8 mouse cellular contexts compared by ENCODE assay signal in the genomic region with DNA sequence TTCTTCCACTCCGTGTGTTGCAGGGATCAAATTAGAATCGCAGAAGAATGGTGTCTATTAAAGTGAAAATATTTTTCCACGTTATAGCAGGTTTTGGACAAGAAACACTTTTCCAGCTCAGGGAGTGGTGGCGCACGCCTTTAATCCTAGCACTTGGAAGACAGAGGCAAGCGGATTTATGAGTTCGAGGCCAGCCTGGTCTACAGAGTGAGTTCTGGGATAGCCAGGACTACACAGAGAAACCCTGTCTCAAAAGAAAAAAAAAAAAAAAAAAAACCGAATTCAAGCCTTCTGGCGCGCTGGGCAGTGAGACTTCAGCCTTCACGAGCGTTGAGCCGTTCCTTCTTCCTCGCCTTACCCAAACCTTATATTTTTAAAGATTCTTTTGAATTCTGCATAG. TPM values are rescaled to one million over a fixed set of nuclear protein-coding genes. Genes with fewer than 3 reads are reported as not detected.
DNase-seq lines count a peak whose midpoint lies in the region; ATAC-seq and TF ChIP-seq lines count a peak whose summit lies in the region.

No protein-coding gene starts in this region.

- H3K4me3 ChIP-seq in heart, embryonic 10.5 days = peak overlapping the region; percentile 81
- H3K4me3 ChIP-seq in hindbrain, embryonic 15.5 days = peak overlapping the region; percentile 48
- peak overlapping the region; percentile 34 for H3K4me3 ChIP-seq in midbrain, embryonic 15.5 days

- H3K36me3 ChIP-seq in heart, embryonic 10.5 days = no peaks in the 10 kb centered on the region
- H3K36me3 ChIP-seq in hindbrain, embryonic 15.5 days = no peaks in the 10 kb centered on the region
- no peaks in the 10 kb centered on the region for H3K36me3 ChIP-seq in midbrain, embryonic 15.5 days (replicated peaks)

- TF ChIP-seq POLR2A in brain, embryonic 14.5 days (IDR thresholded peaks at IDR 0.05; ENCODE audit: borderline replicate concordance, extremely low read depth, insufficient read depth, insufficient read length, poor library complexity, severe bottlenecking) = no peak

- no peak overlapping the region for H3K9ac ChIP-seq in hindbrain, embryonic 15.5 days
- H3K9ac ChIP-seq in midbrain, embryonic 15.5 days = no peak overlapping the region

- no peak for DNase-seq in heart, embryonic 10.5 days (ENCODE audit: low spot score)
- no peak for DNase-seq in heart, postnatal 14 days
- DNase-seq in brain, embryonic 14.5 days (ENCODE audit: low read depth) = peak; percentile 6
- no peak for DNase-seq in urinary bladder, postnatal 10 days (ENCODE audit: low spot score)
- no peak for DNase-seq in kidney, adult 9 months
- no peak for DNase-seq in urinary bladder, adult 18-20 months (ENCODE audit: low spot score in 2 of 2)

- ATAC-seq in hindbrain, embryonic 15.5 days (ENCODE audit: low FRiP score, low read depth) = 0 out of 2 replicates have a peak, but pooled peaks have one; percentile 9
- no peak for ATAC-seq in midbrain, embryonic 15.5 days (replicated peaks)

- H3K4me1 ChIP-seq in heart, embryonic 10.5 days = peaks cover 10% of the 10 kb centered on the region
- peaks cover 9% of the 10 kb centered on the region for H3K4me1 ChIP-seq in hindbrain, embryonic 15.5 days (replicated peaks)
- H3K4me1 ChIP-seq in midbrain, embryonic 15.5 days = peaks cover 7% of the 10 kb centered on the region; the same call in 1 of the 2 replicates

- H3K27me3 ChIP-seq in heart, embryonic 10.5 days (ENCODE audit: insufficient read depth, poor library complexity, severe bottlenecking) = no peaks in the 10 kb centered on the region
- peaks cover 18% of the 10 kb centered on the region for H3K27me3 ChIP-seq in hindbrain, embryonic 15.5 days
- H3K27me3 ChIP-seq in midbrain, embryonic 15.5 days (replicated peaks) = peaks cover 29% of the 10 kb centered on the region

- 10% methylated on average over 14 of the region's 14 CpGs for WGBS in heart, embryonic 10.5 days
- WGBS in hindbrain, embryonic 15.5 days = 17% methylated on average over 14 of the region's 14 CpGs
- WGBS in midbrain, embryonic 15.5 days = 12% methylated on average over 14 of the region's 14 CpGs

- H3K9me3 ChIP-seq in heart, embryonic 10.5 days = no peaks in the 10 kb centered on the region
- no peaks in the 10 kb centered on the region for H3K9me3 ChIP-seq in hindbrain, embryonic 15.5 days
- H3K9me3 ChIP-seq in midbrain, embryonic 15.5 days = no peaks in the 10 kb centered on the region

- H3K4me2 ChIP-seq in hindbrain, embryonic 15.5 days = peak overlapping the region; percentile 75
- H3K4me2 ChIP-seq in midbrain, embryonic 15.5 days = peak overlapping the region; percentile 59

- intact Hi-C loops in heart, postnatal 14 days (cut with DNase I) = no loop called here

- H3K27ac ChIP-seq in heart, embryonic 10.5 days = no peak overlapping the region
- no peak overlapping the region for H3K27ac ChIP-seq in hindbrain, embryonic 15.5 days (replicated peaks)
- no peak overlapping the region for H3K27ac ChIP-seq in midbrain, embryonic 15.5 days

- no peak for TF ChIP-seq CTCF in brain, embryonic 14.5 days (IDR thresholded peaks at IDR 0.05; ENCODE audit: borderline replicate concordance, extremely low read depth, insufficient read depth, insufficient read length)

RNA-seq across cellular contexts. Expression of a gene that starts 17.2 kb away (rescaled TPM):
- polyA plus RNA-seq in heart, embryonic 10.5 days (2016; fragmentation: Nextera tagmentation; extraction: Ambion mirVana) = 40.1 and 43.5 TPM in 2 replicates
- 10 to 100 TPM; 72.0 to 72.9 TPM for total RNA-seq in heart, postnatal 14 days (2021)
- 60.0 and 62.9 TPM in 2 replicates for polyA plus RNA-seq in brain, embryonic 14.5 days (2012; rRNA removed)
- polyA plus RNA-seq in hindbrain, embryonic 15.5 days (2015; fragmentation: Nextera tagmentation; extraction: Ambion mirVana) = 34.2 and 35.7 TPM in 2 replicates
- 39.6 and 44.9 TPM in 2 replicates for polyA plus RNA-seq in midbrain, embryonic 15.5 days (2015; fragmentation: Nextera tagmentation; extraction: Ambion mirVana)

RNA-seq across cellular contexts. Expression of a gene that starts 38.9 kb away (rescaled TPM):
- 20.6 and 21.1 TPM in 2 replicates for polyA plus RNA-seq in heart, embryonic 10.5 days (2016; fragmentation: Nextera tagmentation; extraction: Ambion mirVana)
- under 1 TPM; 0.33 to 0.34 TPM for total RNA-seq in heart, postnatal 14 days (2021)
- polyA plus RNA-seq in brain, embryonic 14.5 days (2012; rRNA removed) = 1.2 and 1.7 TPM in 2 replicates
- 2.0 and 2.5 TPM in 2 replicates for polyA plus RNA-seq in hindbrain, embryonic 15.5 days (2015; fragmentation: Nextera tagmentation; extraction: Ambion mirVana)
- 1.0 and 2.1 TPM in 2 replicates for polyA plus RNA-seq in midbrain, embryonic 15.5 days (2015; fragmentation: Nextera tagmentation; extraction: Ambion mirVana)

RNA-seq across cellular contexts. Expression of a gene that starts 51.2 kb away (rescaled TPM):
- polyA plus RNA-seq in heart, embryonic 10.5 days (2016; fragmentation: Nextera tagmentation; extraction: Ambion mirVana) = 874 and 1,125 TPM in 2 replicates
- 1,000 to 10,000 TPM; 1,427 to 1,430 TPM for total RNA-seq in heart, postnatal 14 days (2021)
- 349 and 402 TPM in 2 replicates for polyA plus RNA-seq in brain, embryonic 14.5 days (2012; rRNA removed)
- 733 and 815 TPM in 2 replicates for polyA plus RNA-seq in hindbrain, embryonic 15.5 days (2015; fragmentation: Nextera tagmentation; extraction: Ambion mirVana)
- polyA plus RNA-seq in midbrain, embryonic 15.5 days (2015; fragmentation: Nextera tagmentation; extraction: Ambion mirVana) = 603 and 679 TPM in 2 replicates

RNA-seq across cellular contexts. Expression of a gene that starts 57.3 kb away (rescaled TPM):
- 52.2 and 58.3 TPM in 2 replicates for polyA plus RNA-seq in heart, embryonic 10.5 days (2016; fragmentation: Nextera tagmentation; extraction: Ambion mirVana)
- 10 to 100 TPM; 44.8 to 45.0 TPM for total RNA-seq in heart, postnatal 14 days (2021)
- 25.0 and 31.7 TPM in 2 replicates for polyA plus RNA-seq in brain, embryonic 14.5 days (2012; rRNA removed)
- polyA plus RNA-seq in hindbrain, embryonic 15.5 days (2015; fragmentation: Nextera tagmentation; extraction: Ambion mirVana) = 45.9 and 47.6 TPM in 2 replicates
- 48.7 and 51.1 TPM in 2 replicates for polyA plus RNA-seq in midbrain, embryonic 15.5 days (2015; fragmentation: Nextera tagmentation; extraction: Ambion mirVana)
